Mouse (Mus musculus) midbrain, embryonic 12.5 days (tissue): ENCODE measurements around the gene Dlgap1. TPM values are rescaled to one million over a fixed set of nuclear protein-coding genes. Genes with fewer than 3 reads are reported as not detected.
"Not testable (repeated sequence)": the region's sequence is repeated elsewhere in the genome, so short reads cannot be mapped to it uniquely, and the experiment has no call there.

Experiments
- ATAC-seq: fragments of 200-750 bp; cut with Nextera tagmentation; 2 replicates; pipeline ENCODE4 v1.8.0; 2017; ENCODE audit warnings: low read depth, moderate TSS enrichment, moderate library complexity; ENCODE audit not compliant: low FRiP score
- H3K27ac ChIP-seq: fragments of 300-500 bp; sonication (generic); replicated peaks from 2 replicates; pipeline ENCODE4 v1.5.1; 2016; ENCODE audit warnings: mild to moderate bottlenecking
- H3K27me3 ChIP-seq: fragments of 300-500 bp; sonication (generic); 2 replicates; pipeline ENCODE4 v1.6.1; 2016; ENCODE audit warnings: mild to moderate bottlenecking
- H3K36me3 ChIP-seq: fragments of 300-500 bp; sonication (generic); 2 replicates; pipeline ENCODE4 v1.6.1; 2016
- H3K4me1 ChIP-seq: fragments of 300-500 bp; sonication (generic); 2 replicates; pipeline ENCODE4 v1.6.1; 2016
- H3K4me2 ChIP-seq: fragments of 300-500 bp; sonication (generic); replicated peaks from 2 replicates; pipeline ENCODE4 v1.6.1; 2016; ENCODE audit warnings: mild to moderate bottlenecking, moderate library complexity
- H3K4me3 ChIP-seq: fragments of 300-500 bp; sonication (generic); 2 replicates; pipeline ENCODE4 v1.5.1; 2016; ENCODE audit warnings: mild to moderate bottlenecking
- H3K9ac ChIP-seq: fragments of 300-500 bp; sonication (generic); replicated peaks from 2 replicates; pipeline ENCODE4 v1.6.1; 2016; ENCODE audit warnings: mild to moderate bottlenecking, moderate library complexity
- H3K9me3 ChIP-seq: fragments of 300-500 bp; sonication (generic); 2 replicates; pipeline ENCODE4 v1.6.1; 2016; ENCODE audit warnings: mild to moderate bottlenecking
- WGBS: fragments of 180-500 bp; shearing (Covaris S2); methylation state at CpG from one replicate; pipeline ENCODE4 v1.1.7; 2016; 5-methylcytosine and 5-hydroxymethylcytosine counted together
- polyA plus RNA-seq: library from polyadenylated mRNA; unstranded; fragments of >200 nt; fragmentation: Nextera tagmentation; extraction: Ambion mirVana; gene quantifications from 2 replicates; pipeline ENCODE4 v1.2.1, GENCODE M21; 2016

Gene Dlgap1
- polyA plus RNA-seq, 1 experiment from 2014 or later, result 4.8 TPM

DNA sequence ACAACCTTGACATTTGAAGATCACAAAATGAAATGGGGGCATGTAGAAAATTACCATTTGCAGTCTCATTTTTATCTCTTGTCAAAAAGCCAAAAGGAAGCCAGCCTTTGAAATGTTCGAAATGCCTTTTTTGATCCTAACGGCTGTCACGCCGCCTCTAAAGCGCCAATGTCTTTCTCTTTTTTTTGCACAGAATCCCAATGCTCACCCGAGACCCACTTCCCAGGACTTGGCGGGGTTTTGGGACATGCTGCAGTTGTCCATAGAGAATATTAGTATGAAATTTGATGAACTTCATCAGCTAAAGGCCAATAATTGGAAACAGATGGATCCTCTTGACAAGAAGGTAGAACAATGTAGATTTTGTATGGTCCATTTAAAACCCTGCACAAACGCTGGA is 846.1 kb downstream of the Dlgap1 start:
- no peak overlapping the region for H3K4me2 ChIP-seq
- peaks cover 13% of the 10 kb centered on the region for H3K4me1 ChIP-seq
- WGBS, result 48% methylated on average over 8 of the region's 8 CpGs
- H3K4me3 ChIP-seq, result no peak overlapping the region
- ATAC-seq, result no peak
- H3K36me3 ChIP-seq, result no peaks in the 10 kb centered on the region
- no peaks in the 10 kb centered on the region for H3K9me3 ChIP-seq
- H3K27me3 ChIP-seq, result peaks cover 36% of the 10 kb centered on the region
- no peak overlapping the region for H3K27ac ChIP-seq
- H3K9ac ChIP-seq, result no peak overlapping the region

GRCm38 (mm10) chr17:70817862-70818451 is 849.1 kb downstream of the Dlgap1 start:
- H3K4me1 ChIP-seq, result peaks cover 10% of the 10 kb centered on the region
- peaks cover 44% of the 10 kb centered on the region for H3K27me3 ChIP-seq
- peak overlapping the region; percentile 61 for H3K9ac ChIP-seq
- no peak overlapping the region for H3K27ac ChIP-seq
- H3K36me3 ChIP-seq, result no peaks in the 10 kb centered on the region
- H3K4me3 ChIP-seq, result peak overlapping the region; percentile 51
- H3K9me3 ChIP-seq, result no peaks in the 10 kb centered on the region
- peak; percentile 80 for ATAC-seq
- WGBS, result 2% methylated on average over 51 of the region's 51 CpGs
- H3K4me2 ChIP-seq, result peak overlapping the region; percentile 85

GRCm38 (mm10) chr17:70823083-70823482 is 854.2 kb downstream of the Dlgap1 start:
- no peak for ATAC-seq
- no peak overlapping the region for H3K4me3 ChIP-seq
- no peaks in the 10 kb centered on the region for H3K9me3 ChIP-seq
- WGBS, result 81% methylated on average over 8 of the region's 8 CpGs
- no peak overlapping the region for H3K9ac ChIP-seq
- peaks cover 4% of the 10 kb centered on the region; the same call in 1 of the 2 replicates for H3K4me1 ChIP-seq
- H3K4me2 ChIP-seq, result no peak overlapping the region
- no peak overlapping the region for H3K27ac ChIP-seq
- H3K36me3 ChIP-seq, result no peaks in the 10 kb centered on the region
- H3K27me3 ChIP-seq, result peaks cover 24% of the 10 kb centered on the region

DNA sequence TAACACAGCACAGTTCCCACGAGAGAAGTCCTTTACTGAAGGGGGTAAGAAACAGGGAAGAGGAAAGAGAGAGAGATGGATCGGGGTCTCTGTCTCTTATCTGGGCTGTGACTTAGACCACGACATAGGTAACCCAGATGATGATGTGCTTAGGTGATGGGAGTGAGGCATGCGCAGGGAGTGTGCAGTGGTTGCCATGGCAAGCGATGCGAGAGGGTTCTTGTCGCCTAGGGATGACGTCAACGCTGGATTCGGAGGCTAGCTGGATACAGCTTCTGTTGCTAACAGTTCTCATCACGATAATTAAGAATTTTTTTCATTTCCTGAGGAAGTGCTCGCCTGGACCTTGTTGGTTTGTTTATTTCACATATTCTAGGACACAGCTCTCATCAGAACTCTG is 857.4 kb downstream of the Dlgap1 start:
- H3K9me3 ChIP-seq, result no peaks in the 10 kb centered on the region
- H3K4me2 ChIP-seq, result no peak overlapping the region
- WGBS, result 84% methylated on average over 12 of the region's 12 CpGs
- H3K27ac ChIP-seq, result no peak overlapping the region
- no peak overlapping the region for H3K4me3 ChIP-seq
- H3K36me3 ChIP-seq, result no peaks in the 10 kb centered on the region
- H3K9ac ChIP-seq, result no peak overlapping the region
- peaks cover 7% of the 10 kb centered on the region for H3K27me3 ChIP-seq
- ATAC-seq, result no peak
- no peaks in the 10 kb centered on the region for H3K4me1 ChIP-seq

GRCm38 (mm10) chr17:70827463-70828179 is 858.7 kb downstream of the Dlgap1 start:
- not testable (repeated sequence) for ATAC-seq, H3K9me3 ChIP-seq, H3K4me1 ChIP-seq, H3K27ac ChIP-seq, H3K4me3 ChIP-seq, H3K27me3 ChIP-seq, H3K9ac ChIP-seq, H3K36me3 ChIP-seq, H3K4me2 ChIP-seq
- WGBS, result 88% methylated on average over 11 of the region's 11 CpGs

DNA sequence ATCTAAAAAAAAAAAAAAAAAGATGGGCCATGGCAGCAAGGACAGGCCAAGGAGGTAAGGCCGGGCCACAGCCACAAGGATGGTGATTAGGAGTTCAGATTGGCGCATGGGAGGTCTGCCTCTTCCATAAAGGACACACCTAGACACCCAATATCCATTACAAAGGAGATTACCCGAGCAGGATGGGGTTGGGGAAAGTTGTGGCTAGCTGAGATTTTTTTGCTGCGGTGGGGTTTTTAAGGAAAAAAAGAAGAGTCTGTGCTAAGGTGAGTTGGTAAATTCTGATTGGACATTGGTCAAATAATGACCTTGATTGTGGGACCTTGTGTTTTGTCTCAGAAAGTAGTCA is 859.3 kb downstream of the Dlgap1 start:
- ATAC-seq, result no peak
- no peak overlapping the region for H3K9ac ChIP-seq
- peaks cover 12% of the 10 kb centered on the region for H3K27me3 ChIP-seq
- H3K36me3 ChIP-seq, result no peaks in the 10 kb centered on the region
- WGBS, result 71% methylated on average over 4 of the region's 4 CpGs
- H3K9me3 ChIP-seq, result no peaks in the 10 kb centered on the region
- H3K4me2 ChIP-seq, result no peak overlapping the region
- no peak overlapping the region for H3K27ac ChIP-seq
- H3K4me1 ChIP-seq, result no peaks in the 10 kb centered on the region
- no peak overlapping the region for H3K4me3 ChIP-seq

DNA sequence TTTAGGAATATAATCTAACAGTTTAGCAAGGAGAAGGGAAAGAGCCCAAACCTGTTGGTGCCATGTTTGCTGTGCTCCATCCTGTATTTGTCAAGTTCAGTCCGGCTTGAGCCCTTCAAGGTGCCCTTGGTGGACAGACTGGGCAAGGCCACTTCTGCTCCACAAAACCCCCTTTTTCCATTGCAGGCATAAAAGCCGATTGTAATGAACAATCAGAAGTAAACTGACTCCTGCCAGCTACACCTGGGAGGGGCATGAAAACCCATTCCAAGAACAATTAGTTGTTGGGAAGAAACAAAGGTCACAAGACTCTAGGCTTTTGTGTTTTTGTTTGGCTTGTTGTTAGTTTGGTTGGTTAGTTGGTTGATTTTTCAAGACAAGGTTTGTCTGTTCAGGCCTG is 859.7 kb downstream of the Dlgap1 start:
- Histone ChIP-seq H3K4me3 (no peak overlapping the region), H3K4me1 (no peaks in the 10 kb centered on the region), H3K9ac (no peak overlapping the region), H3K4me2 (no peak overlapping the region), H3K27me3 (peaks cover 16% of the 10 kb centered on the region), H3K36me3 (no peaks in the 10 kb centered on the region), H3K9me3 (no peaks in the 10 kb centered on the region), H3K27ac (no peak overlapping the region)
- no peak for ATAC-seq
- WGBS, result 87% methylated on average over 2 of the region's 2 CpGs

DNA sequence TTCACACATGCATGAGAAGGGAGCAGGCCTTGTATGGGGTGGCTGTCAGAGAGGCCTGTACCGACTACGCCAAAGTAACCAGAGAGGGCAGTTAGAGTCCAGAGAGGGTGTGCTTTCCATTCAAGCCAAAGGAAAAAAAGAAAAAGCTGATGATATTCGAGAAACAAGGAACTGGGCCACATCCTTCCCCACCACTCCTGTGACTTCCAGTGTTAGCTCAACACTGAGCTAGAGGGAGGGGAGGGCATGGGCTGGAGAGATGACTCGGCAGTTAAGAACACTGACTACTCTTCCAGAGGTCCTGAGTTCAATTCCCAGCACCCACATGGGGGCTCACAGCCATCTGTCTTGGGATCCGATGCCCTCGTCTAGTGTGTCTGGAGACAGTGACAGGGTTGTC is 860.3 kb downstream of the Dlgap1 start:
- no peak for ATAC-seq
- Histone ChIP-seq H3K27me3 (peaks cover 16% of the 10 kb centered on the region), H3K4me1 (peaks cover 1% of the 10 kb centered on the region; the same call in 1 of the 2 replicates), H3K27ac (no peak overlapping the region), H3K9me3 (no peaks in the 10 kb centered on the region), H3K4me2 (no peak overlapping the region), H3K9ac (no peak overlapping the region), H3K4me3 (no peak overlapping the region), H3K36me3 (no peaks in the 10 kb centered on the region)
- WGBS, result 88% methylated on average over 6 of the region's 6 CpGs

GRCm38 (mm10) chr17:70829943-70830715 is 861.3 kb downstream of the Dlgap1 start:
- 71% methylated on average over 23 of the region's 23 CpGs for WGBS
- no peak overlapping the region for H3K27ac ChIP-seq

DNA sequence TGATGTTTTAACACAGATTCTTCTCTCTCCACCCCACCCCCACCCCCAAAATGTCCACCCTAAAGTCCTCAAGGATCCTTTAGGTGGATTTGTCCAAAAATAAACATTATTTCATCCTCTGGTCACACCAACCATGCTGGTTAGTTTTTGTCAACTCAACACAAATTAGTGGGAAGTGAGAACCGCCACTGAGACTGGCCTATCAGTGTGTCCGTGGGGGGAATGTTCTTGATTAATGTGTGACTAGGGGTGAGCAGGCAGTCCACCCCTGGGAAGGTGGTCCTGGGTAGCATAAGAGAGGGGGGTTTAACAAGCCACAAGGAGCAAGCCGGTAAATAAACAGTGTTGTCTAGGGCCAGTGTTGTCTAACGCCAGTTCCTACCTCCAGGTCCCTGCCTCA is 862.7 kb downstream of the Dlgap1 start:
- WGBS, result 83% methylated on average over 4 of the region's 4 CpGs
- H3K9ac ChIP-seq, result no peak overlapping the region

More at GRCm38 (mm10) chr17:70829943-70830715, 861.3 kb downstream of the Dlgap1 start:
- H3K27me3 ChIP-seq, result peaks cover 16% of the 10 kb centered on the region
- no peak overlapping the region for H3K9ac ChIP-seq
- no peaks in the 10 kb centered on the region for H3K36me3 ChIP-seq
- ATAC-seq, result no peak
- no peaks in the 10 kb centered on the region for H3K9me3 ChIP-seq
- peaks cover 10% of the 10 kb centered on the region for H3K4me1 ChIP-seq
- no peak overlapping the region for H3K4me2 ChIP-seq
- no peak overlapping the region for H3K4me3 ChIP-seq

GRCm38 (mm10) chr17:70832544-70832943 is 863.7 kb downstream of the Dlgap1 start:
- H3K4me3 ChIP-seq, result no peak overlapping the region
- no peak overlapping the region for H3K9ac ChIP-seq
- 91% methylated on average over 9 of the region's 9 CpGs for WGBS
- no peak overlapping the region for H3K27ac ChIP-seq
- ATAC-seq, result no peak
- H3K36me3 ChIP-seq, result no peaks in the 10 kb centered on the region
- H3K27me3 ChIP-seq, result peaks cover 23% of the 10 kb centered on the region
- no peak overlapping the region for H3K4me2 ChIP-seq
- H3K9me3 ChIP-seq, result no peaks in the 10 kb centered on the region
- peaks cover 15% of the 10 kb centered on the region for H3K4me1 ChIP-seq

More for the DNA sequence above, 862.7 kb downstream of the Dlgap1 start:
- no peak overlapping the region for H3K4me2 ChIP-seq
- H3K9me3 ChIP-seq, result no peaks in the 10 kb centered on the region
- no peak overlapping the region for H3K4me3 ChIP-seq
- no peak overlapping the region for H3K27ac ChIP-seq
- H3K36me3 ChIP-seq, result no peaks in the 10 kb centered on the region
- no peak for ATAC-seq
- H3K4me1 ChIP-seq, result peaks cover 15% of the 10 kb centered on the region
- H3K27me3 ChIP-seq, result peaks cover 20% of the 10 kb centered on the region

- Histone ChIP-seq H3K36me3 (no peaks in the 10 kb centered on the region), H3K4me2 (peak overlapping the region; percentile 83), H3K27ac (peak overlapping the region; percentile 39; the same call in 1 of the 2 replicates), H3K9ac (peak overlapping the region; percentile 55), H3K4me3 (peak overlapping the region; percentile 46), H3K27me3 (peaks cover 21% of the 10 kb centered on the region), H3K4me1 (peaks cover 15% of the 10 kb centered on the region), H3K9me3 (no peaks in the 10 kb centered on the region)
- peak; percentile 64 for ATAC-seq
- WGBS, result under 1% methylated on average over 29 of the region's 29 CpGs
Observed at GRCm38 (mm10) chr17:70834430-70834965, 865.6 kb downstream of the Dlgap1 start.
